Mouse (Mus musculus) urinary bladder, postnatal 4 days (tissue): ENCODE data around the gene Ccnk.

Experiments
- DNase-seq, 2 experiments: peaks; one replicate each; pipeline ENCODE4 v3.0.0; 2021 to 2022; ENCODE audit warnings: low spot score in 2 of 2

The Ccnk gene

GRCm38 (mm10) chr12:108221712-108222111 lies 42.3 kb downstream of the Ccnk start:
- DNase-seq = no peak

GRCm38 (mm10) chr12:108223357-108223756 lies 44.0 kb downstream of the Ccnk start:
- DNase-seq = no peak

GRCm38 (mm10) chr12:108225781-108226180 lies 46.4 kb downstream of the Ccnk start:
- DNase-seq = no peak

- DNase-seq = no peak
Observed at GRCm38 (mm10) chr12:108226216-108226615, 46.8 kb downstream of the Ccnk start.

- DNase-seq = no peak
Observed at GRCm38 (mm10) chr12:108226941-108227340, 47.6 kb downstream of the Ccnk start.

GRCm38 (mm10) chr12:108227527-108227926 lies 48.1 kb downstream of the Ccnk start:
- no peak for DNase-seq

- DNase-seq = no peak
Observed at GRCm38 (mm10) chr12:108230077-108230476, 50.7 kb downstream of the Ccnk start.

- DNase-seq = no peak
Observed at GRCm38 (mm10) chr12:108230821-108231794, 51.7 kb downstream of the Ccnk start.

- DNase-seq = no peak
Observed at GRCm38 (mm10) chr12:108231901-108232300, 52.5 kb downstream of the Ccnk start.

- DNase-seq = no peak
Observed at GRCm38 (mm10) chr12:108233736-108234135, 54.4 kb downstream of the Ccnk start.

- no peak for DNase-seq
Observed at GRCm38 (mm10) chr12:108234832-108235602, 55.6 kb downstream of the Ccnk start.

GRCm38 (mm10) chr12:108235976-108236555 lies 56.7 kb downstream of the Ccnk start:
- no peak for DNase-seq

- no peak for DNase-seq
Observed at GRCm38 (mm10) chr12:108237300-108238006, 58.1 kb downstream of the Ccnk start.

- DNase-seq = no peak
Observed at GRCm38 (mm10) chr12:108238395-108239035, 59.1 kb downstream of the Ccnk start.

GRCm38 (mm10) chr12:108239441-108239840 lies 60.1 kb downstream of the Ccnk start:
- DNase-seq = no peak

- no peak for DNase-seq
Observed at GRCm38 (mm10) chr12:108240401-108240890, 61.1 kb downstream of the Ccnk start.

GRCm38 (mm10) chr12:108240953-108241588 lies 61.7 kb downstream of the Ccnk start:
- DNase-seq = no peak

- DNase-seq = no peak
Observed at GRCm38 (mm10) chr12:108241626-108242025, 62.2 kb downstream of the Ccnk start.

- no peak for DNase-seq
Observed at GRCm38 (mm10) chr12:108242243-108242745, 62.9 kb downstream of the Ccnk start.

- DNase-seq = peak; percentile 55 to 72
Observed at GRCm38 (mm10) chr12:108244778-108245177, 65.4 kb downstream of the Ccnk start.
